Mouse (Mus musculus): ENCODE measurements at regions not wholly inside any gene's neighbourhood (a gene's known extent, or its start where the extent isn't known, plus 50 kb on each side); places are given as distances from the start of the nearest gene placed in this dataset.

DNA sequence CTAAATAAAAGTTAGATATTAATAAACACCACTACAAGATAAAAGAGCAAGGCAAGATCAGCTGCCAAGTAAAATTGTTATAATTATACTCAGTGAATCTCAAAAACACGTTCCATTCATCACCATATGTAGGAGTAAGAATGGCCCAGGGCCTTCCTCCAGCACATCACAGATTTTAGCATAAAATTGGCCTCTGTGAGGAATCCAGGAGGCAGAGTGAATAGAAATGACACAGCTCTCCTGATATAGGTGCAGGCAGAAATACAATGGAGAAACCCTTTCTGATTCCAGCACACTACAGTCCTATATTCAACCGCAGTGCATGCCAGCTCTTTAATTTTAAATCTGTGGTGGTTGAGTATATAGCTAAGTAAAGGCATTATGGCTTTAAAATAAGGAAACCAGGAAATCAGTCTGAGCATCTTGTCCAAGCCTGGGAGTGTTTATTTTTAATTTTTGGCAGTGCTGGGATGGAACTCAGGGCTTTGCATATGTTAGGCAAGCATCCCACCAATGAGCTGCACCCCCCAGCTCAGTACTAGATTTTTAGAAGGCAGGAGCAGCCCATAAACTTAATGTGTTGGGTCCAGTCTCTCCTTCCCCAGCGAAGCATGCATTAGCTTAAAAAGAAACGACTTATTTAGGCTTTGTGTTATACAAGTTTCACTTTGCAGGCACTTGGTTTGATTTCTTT lies 158.3 kb upstream of the Ptprz1 start:
- H3K27ac ChIP-seq = no peak overlapping the region
- H3K9me3 ChIP-seq (ENCODE audit: control insufficient read depth, low read length) = no peaks in the 10 kb centered on the region
- DNase-seq (ENCODE audit: low read depth in 3 of 3, low spot score in 3 of 3) (no peak), ATAC-seq (ENCODE audit: insufficient read depth) (no peak)
- no peak for TF ChIP-seq EP300 (IDR thresholded peaks at IDR 0.05; ENCODE audit: low read depth)
- TF ChIP-seq CTCF (IDR thresholded peaks at IDR 0.05; ENCODE audit: low read depth) = no peak
- H3K9ac ChIP-seq (replicated peaks) = no peak overlapping the region
- H3K36me3 ChIP-seq (replicated peaks; ENCODE audit: control insufficient read depth, insufficient read depth, low read depth) = no peaks in the 10 kb centered on the region
- no peaks in the 10 kb centered on the region for H3K27me3 ChIP-seq (ENCODE audit: control insufficient read depth, insufficient read depth, low read length)
- WGBS (ENCODE audit: insufficient replicate concordance) = 60% methylated on average over 4 of the region's 4 CpGs
- no peaks in the 10 kb centered on the region for H3K4me1 ChIP-seq (replicated peaks; ENCODE audit: control insufficient read depth in 2 of 2, insufficient read depth in 2 of 2, low read length in 1 of 2)
- H3K4me3 ChIP-seq (ENCODE audit: insufficient read depth in 1 of 2, low read depth in 2 of 2, low read length in 2 of 2) = no peak overlapping the region
- no peak overlapping the region for H3K4me2 ChIP-seq (ENCODE audit: low read depth)

DNA sequence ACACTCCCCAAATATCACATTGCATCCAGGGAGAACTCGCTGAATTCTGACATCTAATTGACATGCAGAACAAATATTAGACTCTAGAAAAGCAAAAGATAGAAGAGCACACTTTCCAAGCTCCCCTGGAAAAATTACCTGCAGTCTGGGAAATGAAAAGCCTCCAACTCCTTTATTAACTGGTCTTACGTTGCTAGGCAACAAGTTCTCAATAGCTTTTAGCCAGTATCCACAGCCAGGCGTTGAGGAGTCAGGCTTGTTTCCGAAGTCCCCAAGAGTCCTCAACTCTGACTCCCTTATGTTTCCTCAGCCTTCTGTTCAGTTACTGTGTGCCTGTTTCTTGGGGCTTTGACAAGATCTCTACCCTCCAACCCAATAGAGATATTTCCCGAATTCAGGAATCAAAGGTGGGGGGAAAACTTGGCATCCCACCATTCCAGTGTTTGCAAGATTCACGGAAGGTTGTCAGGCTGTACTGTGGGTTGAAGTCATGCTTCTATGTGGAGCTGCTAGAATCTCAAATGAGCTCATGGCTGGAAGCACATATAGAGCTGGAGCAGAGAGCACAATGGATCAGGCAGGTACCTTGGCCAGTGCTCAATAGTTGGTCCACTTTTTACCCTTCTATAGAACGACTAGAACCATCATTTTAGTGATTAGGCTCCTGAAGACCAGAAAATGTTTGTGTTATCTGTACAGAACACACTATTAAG lies 159.0 kb upstream of the Ptprz1 start:
- no peak overlapping the region for H3K27ac ChIP-seq

DNA sequence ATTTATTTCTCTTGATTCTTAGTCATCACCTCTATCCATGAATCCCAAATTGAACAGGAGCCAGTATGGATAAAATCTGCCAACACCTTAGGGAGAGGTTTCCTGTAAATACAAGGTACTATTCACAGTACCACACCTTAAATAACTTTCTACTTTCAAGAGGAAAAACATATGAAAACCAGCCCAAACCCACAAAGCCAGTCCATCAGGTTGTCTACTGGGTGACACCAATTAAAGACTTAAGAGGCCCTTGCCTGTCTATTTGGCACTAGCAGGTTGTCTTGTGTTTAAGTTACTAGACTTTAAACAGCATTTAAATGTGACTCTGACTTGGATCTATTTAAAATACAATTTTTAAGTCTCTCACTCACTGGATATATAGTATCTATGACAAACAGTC lies 177.1 kb upstream of the Ptprz1 start:
- DNase-seq (ENCODE audit: low read depth in 3 of 3, low spot score in 3 of 3) = no peak
- no peak for ATAC-seq (ENCODE audit: insufficient read depth)
- Histone ChIP-seq H3K4me3 (ENCODE audit: insufficient read depth in 1 of 2, low read depth in 2 of 2, low read length in 2 of 2) (no peak overlapping the region), H3K4me2 (ENCODE audit: low read depth) (no peak overlapping the region), H3K9me3 (ENCODE audit: control insufficient read depth, low read length) (no peaks in the 10 kb centered on the region), H3K9ac (replicated peaks) (no peak overlapping the region), H3K27me3 (ENCODE audit: control insufficient read depth, insufficient read depth, low read length) (no peaks in the 10 kb centered on the region), H3K36me3 (replicated peaks; ENCODE audit: control insufficient read depth, insufficient read depth, low read depth) (no peaks in the 10 kb centered on the region), H3K4me1 (replicated peaks; ENCODE audit: control insufficient read depth in 2 of 2, insufficient read depth in 2 of 2, low read length in 1 of 2) (no peaks in the 10 kb centered on the region), H3K27ac (no peak overlapping the region)
- TF ChIP-seq CTCF (IDR thresholded peaks at IDR 0.05; ENCODE audit: low read depth) (no peak), EP300 (IDR thresholded peaks at IDR 0.05; ENCODE audit: low read depth) (no peak)

More for the DNA sequence above, 159.0 kb upstream of the Ptprz1 start:
- no peak for TF ChIP-seq CTCF (IDR thresholded peaks at IDR 0.05; ENCODE audit: low read depth)
- no peak for TF ChIP-seq EP300 (IDR thresholded peaks at IDR 0.05; ENCODE audit: low read depth)
- Histone ChIP-seq H3K4me1 (replicated peaks; ENCODE audit: control insufficient read depth in 2 of 2, insufficient read depth in 2 of 2, low read length in 1 of 2) (no peaks in the 10 kb centered on the region), H3K4me3 (ENCODE audit: insufficient read depth in 1 of 2, low read depth in 2 of 2, low read length in 2 of 2) (no peak overlapping the region), H3K9me3 (ENCODE audit: control insufficient read depth, low read length) (no peaks in the 10 kb centered on the region), H3K9ac (replicated peaks) (no peak overlapping the region), H3K27me3 (ENCODE audit: control insufficient read depth, insufficient read depth, low read length) (no peaks in the 10 kb centered on the region), H3K4me2 (ENCODE audit: low read depth) (no peak overlapping the region), H3K36me3 (replicated peaks; ENCODE audit: control insufficient read depth, insufficient read depth, low read depth) (no peaks in the 10 kb centered on the region)
- ATAC-seq (ENCODE audit: insufficient read depth) = no peak
- DNase-seq (ENCODE audit: low read depth in 3 of 3, low spot score in 3 of 3) = no peak
- WGBS (ENCODE audit: insufficient replicate concordance) = 55% methylated on average over 7 of the region's 7 CpGs

DNA sequence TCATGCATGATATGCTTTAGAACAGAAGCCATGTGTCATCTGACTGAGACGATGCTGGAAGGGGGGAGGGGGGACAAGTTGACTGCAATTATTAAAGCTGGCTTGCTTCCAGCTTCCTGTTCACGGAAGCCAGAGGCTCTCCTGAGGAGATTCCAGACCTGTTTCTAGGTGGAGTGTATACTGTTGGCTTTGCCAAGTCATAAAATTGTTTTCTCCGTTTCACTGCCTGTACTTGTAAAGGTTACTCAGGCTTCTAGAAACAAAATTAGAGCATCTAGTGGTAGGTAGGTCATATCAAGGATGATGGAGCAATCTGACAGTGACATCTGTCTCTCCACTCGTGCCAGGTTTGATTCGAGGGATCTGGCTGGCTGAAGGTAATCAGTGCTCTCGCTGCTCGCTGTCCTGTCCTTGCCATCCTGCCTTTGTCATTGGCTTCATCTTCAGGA lies 186.6 kb upstream of the Ptprz1 start:
- Histone ChIP-seq H3K36me3 (replicated peaks; ENCODE audit: control insufficient read depth, insufficient read depth, low read depth) (no peaks in the 10 kb centered on the region), H3K27ac (no peak overlapping the region), H3K9ac (replicated peaks) (no peak overlapping the region), H3K27me3 (ENCODE audit: control insufficient read depth, insufficient read depth, low read length) (no peaks in the 10 kb centered on the region), H3K4me3 (ENCODE audit: insufficient read depth in 1 of 2, low read depth in 2 of 2, low read length in 2 of 2) (no peak overlapping the region), H3K4me1 (replicated peaks; ENCODE audit: control insufficient read depth in 2 of 2, insufficient read depth in 2 of 2, low read length in 1 of 2) (no peaks in the 10 kb centered on the region), H3K4me2 (ENCODE audit: low read depth) (no peak overlapping the region), H3K9me3 (ENCODE audit: control insufficient read depth, low read length) (no peaks in the 10 kb centered on the region; the same call in 1 of the 2 replicates)
- 58% methylated on average over 7 of the region's 7 CpGs for WGBS (ENCODE audit: insufficient replicate concordance)
- DNase-seq (ENCODE audit: low read depth in 3 of 3, low spot score in 3 of 3) (no peak), ATAC-seq (ENCODE audit: insufficient read depth) (no peak)
- TF ChIP-seq EP300 (IDR thresholded peaks at IDR 0.05; ENCODE audit: low read depth) (no peak), CTCF (IDR thresholded peaks at IDR 0.05; ENCODE audit: low read depth) (no peak)

DNA sequence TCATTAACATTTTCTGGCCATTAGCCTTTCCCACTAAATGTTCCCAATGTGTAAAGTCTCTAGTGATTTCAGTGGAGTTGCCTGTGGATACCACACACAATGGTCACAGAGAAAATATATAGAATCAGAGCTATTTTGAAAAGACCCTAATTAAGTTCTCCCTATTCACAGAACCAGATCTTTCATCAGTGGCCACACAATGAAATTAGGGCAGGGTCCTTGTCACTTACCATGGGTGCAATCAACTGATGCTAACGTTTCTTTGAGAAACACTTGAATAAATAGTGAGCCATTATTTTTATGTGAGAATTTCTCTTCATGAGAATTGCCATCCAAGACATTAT lies 200.7 kb upstream of the Ptprz1 start:
- WGBS (ENCODE audit: insufficient replicate concordance) = 41% methylated on average over 1 of the region's 1 CpGs
- H3K27ac ChIP-seq = no peak overlapping the region
- no peak for DNase-seq (ENCODE audit: low read depth in 3 of 3, low spot score in 3 of 3)
- H3K4me2 ChIP-seq (ENCODE audit: low read depth) = no peak overlapping the region
- no peak overlapping the region for H3K9ac ChIP-seq (replicated peaks)
- H3K27me3 ChIP-seq (ENCODE audit: control insufficient read depth, insufficient read depth, low read length) = no peaks in the 10 kb centered on the region
- no peak overlapping the region for H3K4me3 ChIP-seq (ENCODE audit: insufficient read depth in 1 of 2, low read depth in 2 of 2, low read length in 2 of 2)
- no peak for ATAC-seq (ENCODE audit: insufficient read depth)
- H3K4me1 ChIP-seq (replicated peaks; ENCODE audit: control insufficient read depth in 2 of 2, insufficient read depth in 2 of 2, low read length in 1 of 2) = no peaks in the 10 kb centered on the region
- TF ChIP-seq CTCF (IDR thresholded peaks at IDR 0.05; ENCODE audit: low read depth) (no peak), EP300 (IDR thresholded peaks at IDR 0.05; ENCODE audit: low read depth) (no peak)
- H3K36me3 ChIP-seq (replicated peaks; ENCODE audit: control insufficient read depth, insufficient read depth, low read depth) = no peaks in the 10 kb centered on the region
- H3K9me3 ChIP-seq (ENCODE audit: control insufficient read depth, low read length) = no peaks in the 10 kb centered on the region
